Mouse (Mus musculus): ENCODE measurements around the gene Map1lc3a.

GRCm38 (mm10) chr2:155293382-155293781 is 17.3 kb downstream of the Map1lc3a start:
- TF ChIP-seq POLR2A (IDR thresholded peaks at IDR 0.05; ENCODE audit: low read depth, low read length) = no peak
- no peak for TF ChIP-seq CTCF (IDR thresholded peaks at IDR 0.05; ENCODE audit: borderline replicate concordance, insufficient read depth, low read length)

Measured in embryonic fibroblast, embryonic 13.5 days (primary cell).